Mouse (Mus musculus) spleen, postnatal 4 days (tissue): Measurements from ENCODE around the gene Mtmr14.
A peak's percentile ranks its signal among the peaks of the same experiment; 100 is the strongest.

Source experiments
- DNase-seq, 2 experiments: peaks; one replicate each; pipeline ENCODE4 v3.0.0; 2022; ENCODE audit warnings: low spot score in 2 of 2

Gene Mtmr14

GRCm38 (mm10) chr6:113237542-113238270 lies at the start of gene Mtmr14:
TSS of gene Mtmr14 (plus strand) at chr6:113237843.
- peak; percentile 99 for DNase-seq

DNA sequence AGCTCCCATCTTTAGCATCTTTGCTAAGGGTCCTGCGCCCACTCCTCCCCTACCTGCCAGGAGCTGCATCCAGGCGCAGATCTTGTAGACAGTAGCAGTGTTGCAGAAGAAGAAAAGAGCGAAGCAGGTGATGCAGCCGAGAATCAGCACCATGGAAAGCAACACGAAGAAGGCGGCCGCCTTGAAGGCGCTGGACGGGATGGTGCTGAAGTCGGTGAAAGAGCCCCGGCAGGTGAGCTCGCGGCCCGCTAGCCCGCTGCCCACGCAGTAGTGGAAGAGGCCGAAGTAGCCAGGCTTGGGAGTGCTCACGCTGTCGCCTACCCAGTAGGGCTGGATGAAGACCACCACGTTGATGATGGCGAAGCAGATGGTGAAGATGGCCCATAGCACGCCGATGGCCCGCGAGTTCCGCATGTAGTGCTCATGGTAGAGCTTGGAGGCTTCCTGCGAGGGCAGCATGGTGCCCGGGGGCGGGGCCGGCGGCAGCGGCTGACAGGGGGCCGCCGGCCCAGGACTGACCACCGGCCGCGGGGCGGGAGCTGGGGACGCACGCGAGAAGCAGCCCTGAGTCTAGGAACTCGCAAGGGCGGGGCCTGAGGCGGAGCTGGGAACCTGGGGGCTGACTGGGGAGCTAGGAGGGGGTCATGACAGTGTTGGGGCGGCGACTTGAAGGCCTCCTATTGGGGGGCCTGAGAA lies 43.7 kb upstream of the Mtmr14 start:
- no peak for DNase-seq

GRCm38 (mm10) chr6:113194517-113194840 lies 43.2 kb upstream of the Mtmr14 start:
- DNase-seq, result no peak

GRCm38 (mm10) chr6:113194841-113195595 lies 42.6 kb upstream of the Mtmr14 start, which contains the start of gene Lhfpl4:
TSS of gene Lhfpl4 (minus strand) at chr6:113195384.
- DNase-seq, result no peak

GRCm38 (mm10) chr6:113195596-113195992 lies 42.0 kb upstream of the Mtmr14 start:
- no peak for DNase-seq

DNA sequence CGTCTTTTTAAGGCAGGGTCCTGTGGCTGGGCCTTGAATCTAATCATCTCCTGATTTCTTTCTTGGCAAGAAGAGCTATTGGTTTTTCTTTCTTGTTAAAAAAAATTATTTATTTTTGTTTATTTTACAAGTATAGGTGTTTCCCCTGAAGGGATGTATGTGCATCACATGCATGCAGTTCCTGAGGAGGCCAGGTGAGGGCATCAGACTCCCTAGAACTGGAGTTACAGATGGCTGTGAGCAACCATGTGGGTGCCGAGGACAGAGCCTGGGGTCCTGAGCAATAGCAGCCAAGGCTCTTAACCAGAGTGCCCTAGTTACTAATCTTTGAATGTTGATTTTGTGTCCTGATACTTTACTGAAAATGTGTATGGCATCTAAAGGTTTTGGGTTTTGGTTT lies 21.4 kb upstream of the Mtmr14 start:
- DNase-seq, result no peak

- DNase-seq, result no peak
Measured at GRCm38 (mm10) chr6:113225798-113226197, 11.8 kb upstream of the Mtmr14 start.

DNA sequence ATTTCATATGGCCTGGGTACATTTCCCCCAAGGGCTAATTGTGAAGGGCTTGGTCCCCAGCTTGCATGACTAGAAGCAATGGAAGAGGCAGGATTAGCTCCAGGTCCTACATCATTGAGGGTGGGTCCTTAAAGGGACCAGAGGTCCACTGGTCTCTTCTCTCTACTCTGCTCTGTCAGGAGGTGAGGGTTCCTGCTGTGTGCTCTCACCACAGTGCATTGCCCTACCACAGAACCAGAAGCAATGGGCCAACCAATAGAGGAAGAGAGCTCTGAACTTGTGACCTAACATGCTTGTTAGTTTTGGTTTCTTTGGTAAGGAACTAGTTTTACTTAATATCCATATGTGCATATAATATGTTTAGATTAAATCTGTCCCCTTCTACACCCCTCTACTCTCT lies 10.9 kb upstream of the Mtmr14 start:
- no peak for DNase-seq

DNA sequence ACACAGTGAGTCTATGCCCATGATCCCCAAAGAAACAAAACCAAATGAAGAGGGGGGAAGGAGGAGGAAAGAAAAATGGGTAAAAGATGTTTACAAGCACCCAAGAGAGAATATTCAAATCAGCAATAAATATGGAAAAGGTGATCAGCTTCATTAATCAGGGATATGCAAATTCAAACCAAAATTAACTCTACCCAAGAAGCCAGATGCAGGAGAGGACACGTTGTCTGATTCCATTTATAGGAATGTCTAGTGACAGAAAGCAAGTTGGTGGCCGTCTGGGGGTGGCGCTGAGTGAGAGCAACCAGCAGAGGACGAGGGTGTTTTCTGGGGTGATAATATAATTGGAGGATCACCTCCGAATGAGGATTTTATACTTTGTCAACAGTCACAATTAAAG lies 2.5 kb upstream of the Mtmr14 start:
- no peak for DNase-seq

GRCm38 (mm10) chr6:113238442-113238841 lies 799 bp downstream of the Mtmr14 start:
- no peak for DNase-seq

GRCm38 (mm10) chr6:113242753-113243152 lies 5.1 kb downstream of the Mtmr14 start:
- no peak for DNase-seq

DNA sequence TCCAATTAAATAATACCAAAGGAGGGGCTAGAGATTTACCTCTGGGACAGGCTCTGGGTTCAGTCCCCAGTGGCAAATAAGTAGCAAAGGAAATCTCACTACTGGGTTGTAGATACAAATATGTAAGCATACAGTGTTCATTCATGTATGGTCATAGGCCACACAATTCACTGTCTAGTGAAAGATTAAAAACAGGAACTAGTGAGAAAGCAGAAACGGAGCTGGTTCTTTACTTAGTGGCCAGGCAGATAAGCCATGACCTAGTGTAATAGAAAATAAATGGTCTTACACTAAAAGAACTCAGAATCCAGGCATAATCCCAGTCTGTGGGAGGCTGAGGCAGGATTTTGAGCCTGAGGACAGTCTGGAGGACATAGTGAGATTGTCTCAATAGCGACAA lies 7.9 kb downstream of the Mtmr14 start:
- no peak for DNase-seq

DNA sequence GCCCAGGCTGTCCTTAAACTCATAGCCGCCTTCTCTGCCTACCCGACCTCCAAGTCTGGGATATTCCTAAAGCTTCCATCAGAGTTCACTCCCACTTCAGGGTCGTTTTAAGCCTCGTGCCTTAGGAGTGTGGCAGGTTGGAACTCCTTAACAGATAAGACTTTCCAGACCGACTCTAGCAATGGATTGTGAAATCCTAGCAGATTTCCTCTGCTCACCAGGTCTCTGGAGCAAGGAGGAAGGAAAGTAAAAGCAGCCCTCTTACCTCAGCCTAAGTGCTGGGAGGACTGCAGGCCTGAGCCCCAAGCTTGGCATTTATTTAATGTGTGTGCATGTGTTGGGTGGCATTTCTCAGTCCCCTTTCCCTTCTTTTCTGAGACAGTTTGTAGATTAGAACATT lies 13.1 kb downstream of the Mtmr14 start:
- DNase-seq, result no peak

DNA sequence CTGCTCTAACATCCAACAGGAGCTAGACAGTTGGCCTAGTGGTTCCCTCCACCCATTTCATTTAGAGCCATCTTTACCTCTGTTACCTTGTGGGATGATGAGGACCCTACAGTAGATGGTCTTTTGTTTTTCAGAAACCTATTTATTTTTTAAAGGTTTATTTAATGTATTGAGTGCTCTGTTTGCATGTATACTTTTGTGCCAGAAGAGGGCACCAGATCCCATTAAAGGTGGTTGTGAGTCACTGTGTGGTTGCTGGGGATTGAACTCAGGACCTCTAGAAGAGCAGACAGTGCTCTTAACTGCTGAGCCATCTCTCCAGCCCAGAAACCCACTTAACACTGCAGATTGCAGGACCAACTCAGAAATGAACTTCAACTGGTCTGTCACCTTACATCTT lies 14.3 kb downstream of the Mtmr14 start:
- DNase-seq, result no peak

DNA sequence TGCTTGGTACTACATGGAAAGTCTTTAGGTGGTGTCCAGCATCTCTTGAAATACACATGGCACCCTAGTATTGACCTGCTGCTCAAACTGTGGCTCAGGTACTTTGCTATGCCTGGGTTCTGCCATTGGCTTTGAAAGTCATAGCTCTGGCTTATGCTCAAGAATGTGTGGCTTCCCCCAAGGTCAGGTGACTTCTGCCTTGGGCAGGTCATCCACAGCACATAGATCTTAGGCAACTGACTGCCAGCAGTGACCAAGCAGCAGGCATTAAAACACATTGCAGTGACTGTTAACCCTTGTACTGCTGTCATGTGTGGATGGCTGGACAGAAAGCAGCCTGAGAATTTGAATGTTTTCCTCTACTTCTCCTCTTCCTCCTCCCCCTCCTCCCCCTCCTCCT lies 17.3 kb downstream of the Mtmr14 start:
- DNase-seq, result no peak

- no peak for DNase-seq
Measured at GRCm38 (mm10) chr6:113261174-113261858, 23.7 kb downstream of the Mtmr14 start.

GRCm38 (mm10) chr6:113263531-113263930 lies 25.9 kb downstream of the Mtmr14 start:
- no peak for DNase-seq

GRCm38 (mm10) chr6:113264429-113264828 lies 26.8 kb downstream of the Mtmr14 start:
- no peak for DNase-seq

DNA sequence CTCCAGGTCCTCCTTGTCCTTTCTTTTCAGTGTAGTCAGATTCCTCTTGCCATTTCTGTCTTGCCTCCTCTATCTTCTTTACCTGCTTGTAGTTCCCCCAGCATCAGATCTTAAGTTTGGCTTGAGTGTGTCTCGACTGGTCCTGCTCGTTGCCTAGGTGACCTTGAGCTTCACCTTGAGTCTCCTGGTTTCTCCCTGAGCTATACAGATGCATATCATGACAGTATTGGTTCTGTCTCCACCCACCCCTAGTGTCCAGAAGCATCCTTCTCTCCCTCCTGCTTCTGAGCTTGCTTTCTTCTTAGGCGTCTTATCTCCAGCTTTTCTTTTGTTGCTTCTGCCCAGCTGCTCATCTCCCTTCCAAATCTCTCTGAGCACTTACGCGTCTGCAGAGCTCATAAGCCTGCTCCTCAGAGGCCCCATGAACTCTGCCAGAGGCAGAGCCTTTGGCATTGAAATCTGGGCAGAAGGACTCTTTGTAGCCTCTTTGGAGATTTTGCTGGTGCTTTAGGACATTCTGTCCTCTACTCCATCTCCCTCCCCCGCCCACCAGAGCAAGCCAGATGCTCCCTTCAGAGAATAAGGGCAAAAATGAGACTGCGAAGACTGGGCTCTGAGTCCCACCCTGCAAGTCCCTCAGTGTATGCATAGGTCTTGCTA lies 29.5 kb downstream of the Mtmr14 start:
- DNase-seq, result no peak

DNA sequence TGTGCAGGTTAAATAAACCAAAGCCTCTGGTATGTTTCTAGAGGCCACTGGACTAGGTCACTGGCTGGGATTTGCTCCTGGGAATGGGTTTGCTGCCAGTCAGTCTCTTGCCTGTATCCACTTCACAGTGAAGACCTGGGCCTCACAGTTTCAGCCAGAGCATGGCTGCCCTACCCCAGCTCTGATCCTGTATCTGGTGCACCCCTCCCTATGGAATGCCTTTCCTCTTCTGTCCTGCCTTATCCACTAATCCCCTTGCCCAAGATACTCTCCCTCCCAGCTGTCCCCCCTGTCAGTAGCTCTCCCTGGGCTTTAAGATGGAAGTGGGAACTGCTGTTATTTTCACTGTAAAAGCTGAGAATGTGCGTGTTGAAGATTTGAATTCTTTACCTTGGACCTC lies 30.3 kb downstream of the Mtmr14 start:
- no peak for DNase-seq

GRCm38 (mm10) chr6:113272365-113272764 lies 34.7 kb downstream of the Mtmr14 start:
- DNase-seq, result no peak

DNA sequence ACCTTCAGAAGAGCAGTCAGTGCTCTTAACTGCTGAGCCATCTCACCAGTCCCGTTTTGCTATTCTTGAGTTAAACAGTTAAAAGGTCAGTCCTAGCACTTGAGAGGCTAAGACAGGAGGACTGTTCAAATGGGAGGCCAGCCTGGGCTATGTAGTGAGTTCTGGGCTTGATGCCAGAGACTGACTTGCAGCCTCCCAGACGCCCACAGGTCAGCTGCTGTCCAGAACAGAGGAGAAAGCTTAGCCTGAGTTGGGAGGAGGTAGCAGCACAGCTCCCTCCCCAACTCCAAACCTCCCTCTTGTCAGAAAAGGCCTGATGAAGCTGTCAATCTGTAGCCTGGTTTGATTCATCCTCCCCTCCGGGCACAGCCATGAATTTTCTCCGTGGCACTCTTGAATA lies 39.2 kb downstream of the Mtmr14 start:
- no peak for DNase-seq
